Mouse (Mus musculus) liver, embryonic 11.5 days (tissue): ENCODE measurements around the gene Hist2h3c1. TPM values are rescaled to one million over a fixed set of nuclear protein-coding genes. Genes with fewer than 3 reads are reported as not detected.
"Not testable (repeated sequence)": the region's sequence is repeated elsewhere in the genome, so short reads cannot be mapped to it uniquely, and the experiment has no call there.

Source experiments
- ATAC-seq: fragments of 200-750 bp; cut with Nextera tagmentation; replicated peaks from 2 replicates; pipeline ENCODE4 v1.8.0; 2017; ENCODE audit warnings: moderate number of reproducible peaks, mild to moderate bottlenecking, moderate TSS enrichment, moderate library complexity; ENCODE audit not compliant: low FRiP score
- DNase-seq: peaks from one replicate; pipeline ENCODE4 v3.0.0-alpha.2; 2017; ENCODE audit warnings: low spot score
- H3K27ac ChIP-seq: fragments of 300-500 bp; sonication (generic); 2 replicates; pipeline ENCODE4 v1.5.1; 2014; ENCODE audit warnings: mild to moderate bottlenecking, low read depth, low read length, control low read depth
- H3K27me3 ChIP-seq: fragments of 300-500 bp; sonication (generic); replicated peaks from 2 replicates; pipeline ENCODE4 v1.6.1; 2014; ENCODE audit warnings: low read length, mixed read lengths; ENCODE audit not compliant: control insufficient read depth, insufficient read depth
- H3K36me3 ChIP-seq: fragments of 300-500 bp; sonication (generic); 2 replicates; pipeline ENCODE4 v1.6.1; 2014; ENCODE audit warnings: mild to moderate bottlenecking, low read length, moderate library complexity, mixed read lengths; ENCODE audit not compliant: control insufficient read depth, insufficient read depth
- H3K4me1 ChIP-seq: fragments of 300-500 bp; sonication (generic); replicated peaks from 2 replicates; pipeline ENCODE4 v1.6.1; 2014; ENCODE audit warnings: low read length, mixed read lengths; ENCODE audit not compliant: control insufficient read depth, insufficient read depth
- H3K4me2 ChIP-seq: fragments of 300-500 bp; sonication (generic); 2 replicates; pipeline ENCODE4 v1.6.1; 2014; ENCODE audit warnings: mild to moderate bottlenecking, control low read depth, moderate library complexity
- H3K4me3 ChIP-seq: fragments of 300-500 bp; sonication (generic); 2 replicates; pipeline ENCODE4 v1.5.1; 2014; ENCODE audit warnings: low read depth, low read length, control low read depth
- H3K9ac ChIP-seq: fragments of 300-500 bp; sonication (generic); 2 replicates; pipeline ENCODE4 v1.6.1; 2014; ENCODE audit warnings: low read depth, low read length, control low read depth
- H3K9me3 ChIP-seq: fragments of 300-500 bp; sonication (generic); 2 replicates; pipeline ENCODE4 v1.6.1; 2016; ENCODE audit warnings: low read length, inconsistent platforms, mixed read lengths; ENCODE audit not compliant: control insufficient read depth
- WGBS: fragments of 180-500 bp; shearing (Covaris S2); extraction: QIAGEN DNeasy Blood & Tissue Kit; methylation state at CpG from one replicate; pipeline ENCODE4 v1.1.7; 2014; 5-methylcytosine and 5-hydroxymethylcytosine counted together
- polyA plus RNA-seq: library from polyadenylated mRNA; unstranded; fragments of >200 nt; fragmentation: Nextera tagmentation; extraction: Ambion mirVana; gene quantifications from 2 replicates; pipeline ENCODE4 v1.2.1, GENCODE M21; 2014

Gene Hist2h3c1
- polyA plus RNA-seq, 1 experiment from 2014 or later, result 0.93 TPM

DNA sequence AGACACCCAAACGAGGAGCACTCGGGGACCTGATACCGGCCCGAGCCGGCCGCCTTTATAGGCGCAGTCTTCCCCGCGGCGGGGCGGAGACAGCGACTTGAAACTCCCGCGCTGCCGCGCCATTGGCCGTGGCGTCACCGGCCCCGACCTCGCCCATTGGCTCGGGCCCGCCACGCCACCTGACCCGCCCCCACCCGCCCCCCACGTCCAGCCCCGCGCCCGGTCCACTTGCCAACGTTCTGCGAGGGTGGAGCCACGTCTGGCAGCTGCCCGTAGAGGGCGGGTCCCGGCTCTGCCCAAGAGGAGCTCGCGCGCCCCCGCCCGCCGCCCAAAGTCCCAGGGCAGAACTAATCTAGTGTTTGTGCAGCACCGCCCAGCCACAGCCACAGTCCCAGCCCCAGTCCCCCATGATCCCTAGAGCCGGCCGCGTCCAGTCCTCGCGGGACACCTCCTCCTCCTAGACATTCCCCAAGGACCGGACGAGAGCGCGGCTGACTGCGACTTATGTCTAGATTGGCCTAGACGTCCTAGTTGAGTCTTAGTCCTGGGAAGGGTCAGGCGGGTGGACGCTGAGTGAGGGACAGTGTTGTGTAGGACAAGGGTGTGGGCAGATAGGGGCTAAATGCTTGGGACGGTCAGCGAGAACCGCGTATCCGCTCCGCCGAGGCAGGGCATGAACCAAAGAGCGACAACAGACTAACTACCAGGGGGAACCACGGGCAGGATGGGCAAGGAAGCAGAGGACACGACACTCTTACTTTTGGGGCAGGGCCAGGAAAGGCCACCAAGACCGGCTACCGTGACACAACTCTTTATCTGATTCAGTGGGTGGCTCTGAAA lies 7.3 kb upstream of the Hist2h3c1 start, which contains the start of gene Hist2h3c2:
Hist2h3c2 (minus strand) TSS at position 174 of the 840 bp plus-strand sequence.
- not testable (repeated sequence) for H3K9me3 ChIP-seq, H3K36me3 ChIP-seq, H3K27me3 ChIP-seq, DNase-seq
- Histone ChIP-seq H3K4me2 (peak within 1 kb of the TSS; percentile 81), H3K9ac (peak within 1 kb of the TSS; percentile 76), H3K4me1 (peaks cover 16% of the 10 kb centered on the region), H3K27ac (peak within 1 kb of the TSS; percentile 89), H3K4me3 (peak within 1 kb of the TSS; percentile 52)
- WGBS, result 0% methylated on average over 22 of the region's 68 CpGs
- ATAC-seq, result peak; percentile 84

DNA sequence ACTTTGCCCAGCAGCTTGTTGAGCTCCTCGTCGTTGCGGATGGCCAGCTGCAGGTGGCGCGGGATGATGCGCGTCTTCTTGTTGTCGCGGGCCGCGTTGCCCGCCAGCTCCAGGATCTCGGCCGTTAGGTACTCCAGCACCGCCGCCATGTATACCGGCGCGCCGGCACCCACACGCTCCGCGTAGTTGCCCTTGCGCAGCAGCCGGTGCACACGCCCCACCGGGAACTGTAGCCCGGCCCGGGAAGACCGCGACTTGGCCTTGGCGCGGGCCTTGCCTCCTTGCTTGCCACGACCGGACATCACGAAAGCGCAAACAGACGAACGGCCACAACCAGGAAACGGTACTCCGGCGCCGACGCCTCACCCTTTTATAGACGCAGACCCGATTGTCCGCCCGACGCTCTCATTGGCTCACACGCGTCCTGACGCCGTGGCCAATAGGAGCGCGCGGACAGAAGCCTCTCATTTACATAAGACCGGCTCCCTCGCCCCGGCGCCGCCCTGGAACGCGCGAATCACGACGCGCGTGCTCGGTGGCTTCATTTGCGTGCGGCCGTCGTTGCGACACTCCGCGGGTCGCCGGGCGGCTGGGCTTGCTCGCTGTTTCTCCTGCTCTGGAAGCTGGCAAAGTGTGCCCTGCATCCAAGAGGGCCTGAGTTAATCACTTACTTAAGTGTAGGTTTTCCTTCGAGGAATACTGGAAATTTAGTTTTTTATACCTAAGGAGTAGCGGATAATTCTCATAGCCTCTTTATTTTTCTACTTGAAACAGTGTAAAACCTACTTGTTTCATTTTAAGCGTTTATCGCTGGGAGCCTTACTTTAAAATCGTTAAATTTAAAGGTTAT lies 6.3 kb upstream of the Hist2h3c1 start, which contains the start of gene Hist2h2aa2:
Hist2h2aa2 (minus strand) TSS at position 328 of the 850 bp plus-strand sequence.
- peaks cover 20% of the 10 kb centered on the region for H3K4me1 ChIP-seq
- peak; percentile 66 for ATAC-seq
- peak within 1 kb of the TSS; percentile 48 for H3K4me2 ChIP-seq
- H3K9ac ChIP-seq, result peak within 1 kb of the TSS; percentile 17; the same call in 1 of the 2 replicates
- not testable (repeated sequence) for H3K27me3 ChIP-seq, H3K36me3 ChIP-seq, DNase-seq, H3K9me3 ChIP-seq
- H3K4me3 ChIP-seq, result 0 out of 2 replicates have a peak within 1 kb of the TSS, but pooled peaks have one; percentile 12
- WGBS, result 5% methylated on average over 24 of the region's 85 CpGs
- H3K27ac ChIP-seq, result peak within 1 kb of the TSS; percentile 76

DNA sequence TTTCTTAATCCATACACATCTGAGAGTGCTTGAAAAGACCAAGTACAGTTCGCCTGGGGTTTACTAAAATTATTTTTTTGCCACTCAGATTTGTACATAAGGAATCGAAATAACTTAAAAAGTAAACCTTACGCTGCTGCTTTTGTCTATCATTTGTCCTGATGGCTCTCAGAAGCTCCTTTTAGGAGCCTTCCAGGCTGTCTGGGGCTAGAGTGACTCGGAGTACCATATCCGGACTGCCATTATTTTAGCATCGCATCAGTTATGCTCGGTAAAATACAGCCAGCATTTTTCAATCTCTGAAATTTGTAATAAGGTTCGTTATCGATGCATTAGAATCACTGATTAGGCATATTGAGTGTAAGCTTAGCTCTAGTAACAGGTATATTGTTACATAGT lies 5.7 kb upstream of the Hist2h3c1 start:
- peak overlapping the region; percentile 17; the same call in 1 of the 2 replicates for H3K9ac ChIP-seq
- no peaks in the 10 kb centered on the region for H3K36me3 ChIP-seq
- no peak for DNase-seq
- H3K9me3 ChIP-seq, result no peaks in the 10 kb centered on the region
- WGBS, result 83% methylated on average over 9 of the region's 9 CpGs
- 0 out of 2 replicates have a peak overlapping the region, but pooled peaks have one; percentile 12 for H3K4me3 ChIP-seq
- peaks cover 20% of the 10 kb centered on the region for H3K4me1 ChIP-seq
- ATAC-seq, result no peak
- peak overlapping the region; percentile 48 for H3K4me2 ChIP-seq
- H3K27ac ChIP-seq, result peak overlapping the region; percentile 76
- no peaks in the 10 kb centered on the region for H3K27me3 ChIP-seq

DNA sequence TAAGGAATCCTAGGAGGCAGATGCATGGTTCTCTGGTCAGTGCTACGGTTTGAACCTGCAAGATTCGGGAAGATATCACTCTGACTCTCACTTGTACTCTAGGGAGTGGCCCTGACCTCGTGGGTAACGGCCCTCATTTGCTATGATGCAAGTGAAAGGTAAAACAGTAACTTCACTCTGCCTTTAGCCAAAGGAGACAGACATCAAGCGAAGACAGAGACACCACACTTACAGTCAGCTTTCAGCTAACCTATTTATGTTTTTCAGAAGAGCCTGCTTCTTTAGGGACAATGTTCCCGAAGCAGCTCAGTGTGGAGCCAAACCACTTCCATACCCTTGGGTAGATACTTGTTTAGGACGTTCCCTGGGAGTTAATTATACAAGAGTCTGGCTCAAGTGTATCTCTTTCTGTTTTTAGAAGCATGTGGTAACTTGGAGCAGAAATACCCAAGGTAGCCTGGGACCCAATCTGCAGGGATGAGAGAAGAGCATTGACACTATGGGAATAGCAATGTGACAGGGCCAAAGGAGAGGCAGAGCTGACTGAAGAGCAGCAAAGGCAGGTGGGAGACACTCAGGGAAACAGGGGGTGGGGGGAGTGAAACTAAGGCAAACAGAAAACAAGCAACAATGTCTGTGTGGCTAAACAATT lies 2.4 kb upstream of the Hist2h3c1 start:
- Histone ChIP-seq H3K4me1 (peaks cover 25% of the 10 kb centered on the region), H3K9ac (peak overlapping the region; percentile 95), H3K36me3 (no peaks in the 10 kb centered on the region), H3K27me3 (no peaks in the 10 kb centered on the region), H3K27ac (peak overlapping the region; percentile 100), H3K4me2 (peak overlapping the region; percentile 76), H3K9me3 (no peaks in the 10 kb centered on the region), H3K4me3 (peak overlapping the region; percentile 58; the same call in 1 of the 2 replicates)
- WGBS, result 68% methylated on average over 7 of the region's 7 CpGs
- DNase-seq (no peak), ATAC-seq (no peak)

DNA sequence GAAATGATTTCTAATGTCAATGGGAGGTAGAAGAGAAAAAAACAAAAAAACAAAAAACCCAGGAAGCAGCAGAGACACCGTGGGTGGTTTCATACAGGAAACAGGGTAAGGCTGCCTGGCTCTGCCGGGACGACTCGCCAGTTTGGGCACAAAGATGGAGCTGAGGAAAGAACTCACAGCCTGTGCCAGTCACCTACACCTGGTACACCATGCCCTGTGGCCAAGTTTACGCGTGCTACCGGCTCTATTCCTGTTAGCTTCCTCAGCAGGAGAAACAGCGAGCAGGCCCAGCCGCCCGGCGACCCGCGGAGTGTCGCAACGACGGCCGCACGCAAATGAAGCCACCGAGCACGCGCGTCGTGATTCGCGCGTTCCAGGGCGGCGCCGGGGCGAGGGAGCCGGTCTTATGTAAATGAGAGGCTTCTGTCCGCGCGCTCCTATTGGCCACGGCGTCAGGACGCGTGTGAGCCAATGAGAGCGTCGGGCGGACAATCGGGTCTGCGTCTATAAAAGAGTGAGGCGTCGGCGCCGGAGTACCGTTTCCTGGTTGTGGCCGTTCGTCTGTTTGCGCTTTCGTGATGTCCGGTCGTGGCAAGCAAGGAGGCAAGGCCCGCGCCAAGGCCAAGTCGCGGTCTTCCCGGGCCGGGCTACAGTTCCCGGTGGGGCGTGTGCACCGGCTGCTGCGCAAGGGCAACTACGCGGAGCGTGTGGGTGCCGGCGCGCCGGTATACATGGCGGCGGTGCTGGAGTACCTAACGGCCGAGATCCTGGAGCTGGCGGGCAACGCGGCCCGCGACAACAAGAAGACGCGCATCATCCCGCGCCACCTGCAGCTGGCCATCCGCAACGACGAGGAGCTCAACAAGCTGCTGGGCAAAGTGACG lies 1.2 kb upstream of the Hist2h3c1 start, which contains the start of gene Hist2h2aa1:
Hist2h2aa1 (plus strand) TSS at position 495 of the 884 bp plus-strand sequence.
- H3K27me3 ChIP-seq, H3K9me3 ChIP-seq, H3K36me3 ChIP-seq: not testable (repeated sequence)
- Histone ChIP-seq H3K27ac (peak within 1 kb of the TSS; percentile 100), H3K4me1 (peaks cover 27% of the 10 kb centered on the region), H3K4me3 (peak within 1 kb of the TSS; percentile 58), H3K4me2 (peak within 1 kb of the TSS; percentile 76), H3K9ac (peak within 1 kb of the TSS; percentile 95)
- peak; percentile 82 for DNase-seq
- peak; percentile 76 for ATAC-seq
- WGBS, result under 1% methylated on average over 23 of the region's 88 CpGs

DNA sequence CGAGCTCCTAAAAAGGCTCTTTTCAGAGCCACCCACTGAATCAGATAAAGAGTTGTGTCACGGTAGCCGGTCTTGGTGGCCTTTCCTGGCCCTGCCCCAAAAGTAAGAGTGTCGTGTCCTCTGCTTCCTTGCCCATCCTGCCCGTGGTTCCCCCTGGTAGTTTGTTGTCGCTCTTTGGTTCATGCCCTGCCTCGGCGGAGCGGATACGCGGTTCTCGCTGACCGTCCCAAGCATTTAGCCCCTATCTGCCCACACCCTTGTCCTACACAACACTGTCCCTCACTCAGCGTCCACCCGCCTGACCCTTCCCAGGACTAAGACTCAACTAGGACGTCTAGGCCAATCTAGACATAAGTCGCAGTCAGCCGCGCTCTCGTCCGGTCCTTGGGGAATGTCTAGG lies 467 bp upstream of the Hist2h3c1 start:
- H3K9ac ChIP-seq, H3K4me2 ChIP-seq, DNase-seq, H3K27me3 ChIP-seq, H3K9me3 ChIP-seq, H3K36me3 ChIP-seq, H3K4me3 ChIP-seq: not testable (repeated sequence)
- peak; percentile 46 for ATAC-seq
- peaks cover 23% of the 10 kb centered on the region for H3K4me1 ChIP-seq
- peak overlapping the region; percentile 81 for H3K27ac ChIP-seq
- 0% methylated on average over 10 of the region's 21 CpGs for WGBS

DNA sequence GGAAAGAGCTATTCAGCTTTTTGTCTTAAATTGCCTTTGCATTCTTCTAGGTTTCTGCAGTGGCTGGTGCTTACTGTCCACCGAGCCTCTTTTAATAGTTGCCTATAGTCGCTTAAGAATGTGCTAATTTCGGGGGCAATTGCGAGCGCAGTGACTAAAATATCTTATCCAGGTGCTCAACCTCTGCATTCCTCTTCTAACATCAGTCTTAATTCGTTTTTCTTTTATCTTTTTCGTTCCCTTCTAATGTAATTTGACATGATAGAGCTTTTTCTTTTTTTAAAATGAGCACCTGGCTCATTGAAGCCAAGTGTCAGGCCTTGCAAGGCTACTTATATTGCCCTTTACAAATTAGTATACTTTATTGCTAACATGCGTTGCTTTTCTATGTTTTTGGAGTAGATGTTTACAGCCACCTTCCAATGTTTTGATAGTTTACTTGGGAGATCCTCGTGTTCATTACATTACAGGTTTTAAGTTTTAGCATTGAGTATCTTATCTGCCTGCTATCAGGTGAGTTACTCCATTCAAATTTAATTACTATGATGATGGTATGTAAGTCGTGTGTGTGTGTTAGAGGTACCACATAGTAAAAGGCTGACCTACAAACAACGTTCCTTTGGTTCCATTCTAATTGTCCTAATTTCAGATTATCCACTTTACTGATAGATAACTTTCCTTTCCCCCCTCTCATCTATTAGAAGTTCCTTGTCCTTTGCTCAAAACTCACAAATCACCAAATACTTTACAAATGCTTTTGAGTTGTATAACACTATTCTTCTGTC lies 1.1 kb downstream of the Hist2h3c1 start:
- H3K4me2 ChIP-seq, result peak overlapping the region; percentile 85
- WGBS, result 4% methylated on average over 11 of the region's 11 CpGs
- peak overlapping the region; percentile 78 for H3K9ac ChIP-seq
- H3K4me3 ChIP-seq, result peak overlapping the region; percentile 54
- DNase-seq (no peak), ATAC-seq (no peak)
- peaks cover 20% of the 10 kb centered on the region for H3K4me1 ChIP-seq
- peak overlapping the region; percentile 96 for H3K27ac ChIP-seq
- H3K9me3 ChIP-seq, result no peaks in the 10 kb centered on the region
- no peaks in the 10 kb centered on the region for H3K36me3 ChIP-seq
- no peaks in the 10 kb centered on the region for H3K27me3 ChIP-seq
